9 mouse cellular contexts compared by ENCODE assay signal in the genomic region with DNA sequence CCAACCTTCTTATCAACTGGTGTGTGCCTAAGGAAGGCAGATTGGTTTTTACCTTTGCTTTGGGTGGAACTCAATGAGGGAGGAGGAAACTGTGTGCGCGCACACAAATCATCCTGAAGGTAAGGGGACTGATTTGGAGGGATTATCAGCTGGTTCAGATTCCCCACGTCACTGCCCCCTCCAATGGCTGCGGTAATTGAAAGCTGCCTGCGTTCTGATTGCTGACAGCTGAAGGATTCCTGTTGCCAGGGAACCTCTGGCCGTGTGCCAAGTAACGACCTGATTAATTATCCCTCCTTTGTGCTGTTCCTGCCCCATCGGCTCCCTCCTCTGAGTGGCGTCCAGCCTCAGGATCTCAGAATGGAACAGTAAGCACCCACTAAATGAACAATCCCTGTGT.
DNase-seq lines count a peak whose midpoint lies in the region; ATAC-seq and TF ChIP-seq lines count a peak whose summit lies in the region.
"Had no signal": no experiment of that assay in that cellular context is flagged by ENCODE, and none has a peak within 500 bp of the region (broad histone marks: within the 10 kb centered on the region; RNA-seq: fewer than 3 reads in every experiment).

No protein-coding gene starts in this region.

- H3K4me2 ChIP-seq in kidney, embryonic 16.5 days (replicated peaks; ENCODE audit: low read depth, low read length): no peak overlapping the region
- no peak overlapping the region for H3K4me2 ChIP-seq in hindbrain, embryonic 12.5 days (replicated peaks)

- peak; percentile 31; the same call in 1 of the 2 replicates for ATAC-seq in kidney, embryonic 16.5 days (ENCODE audit: low FRiP score, low TSS enrichment)
- ATAC-seq in hindbrain, embryonic 12.5 days (ENCODE audit: low FRiP score): peak; percentile 93

- no peaks in the 10 kb centered on the region for H3K36me3 ChIP-seq in kidney, embryonic 16.5 days (ENCODE audit: insufficient read depth, low read length)
- H3K36me3 ChIP-seq in kidney, adult 2 months (ENCODE audit: control insufficient read depth, insufficient read depth, low read length): no peaks in the 10 kb centered on the region
- no peaks in the 10 kb centered on the region for H3K36me3 ChIP-seq in embryonic facial prominence, embryonic 10.5 days (replicated peaks)
- H3K36me3 ChIP-seq in hindbrain, embryonic 12.5 days: no peaks in the 10 kb centered on the region

- TF ChIP-seq CTCF in kidney, adult 2 months (conservative IDR thresholded peaks at IDR 0.05; ENCODE audit: insufficient read depth, insufficient read length, low read depth, low read length): no peak
- TF ChIP-seq CTCF in lung, adult 2 months (IDR thresholded peaks at IDR 0.05; ENCODE audit: insufficient read depth, low read length): no peak

- H3K27me3 ChIP-seq in kidney, embryonic 16.5 days (ENCODE audit: insufficient read depth, low read length): no peaks in the 10 kb centered on the region
- no peaks in the 10 kb centered on the region for H3K27me3 ChIP-seq in kidney, adult 2 months (replicated peaks; ENCODE audit: control insufficient read depth, insufficient read depth, low read length)
- H3K27me3 ChIP-seq in embryonic facial prominence, embryonic 10.5 days (replicated peaks; ENCODE audit: low read depth, poor library complexity, severe bottlenecking): peaks cover 36% of the 10 kb centered on the region
- H3K27me3 ChIP-seq in hindbrain, embryonic 12.5 days: peaks cover 3% of the 10 kb centered on the region

- TF ChIP-seq POLR2A in kidney, adult 2 months (IDR thresholded peaks at IDR 0.05; ENCODE audit: low read depth, low read length): no peak
- no peak for TF ChIP-seq POLR2A in lung, adult 2 months (IDR thresholded peaks at IDR 0.05; ENCODE audit: borderline replicate concordance, extremely low read depth, low read depth, low read length)

- H3K9ac ChIP-seq in kidney, embryonic 16.5 days (replicated peaks; ENCODE audit: low read length): no peak overlapping the region
- H3K9ac ChIP-seq in hindbrain, embryonic 12.5 days: no peak overlapping the region

- no peak overlapping the region for H3K27ac ChIP-seq in kidney, embryonic 16.5 days (ENCODE audit: low read length)
- no peak overlapping the region for H3K27ac ChIP-seq in kidney, adult 2 months (ENCODE audit: insufficient read depth, low read depth, low read length)
- H3K27ac ChIP-seq in embryonic facial prominence, embryonic 10.5 days (replicated peaks): no peak overlapping the region
- H3K27ac ChIP-seq in hindbrain, embryonic 12.5 days: no peak overlapping the region

- no peak overlapping the region for H3K4me3 ChIP-seq in kidney, embryonic 16.5 days (ENCODE audit: low read length)
- H3K4me3 ChIP-seq in kidney, adult 2 months (ENCODE audit: insufficient read depth, low read depth, low read length): no peak overlapping the region
- H3K4me3 ChIP-seq in embryonic facial prominence, embryonic 10.5 days: no peak overlapping the region
- H3K4me3 ChIP-seq in hindbrain, embryonic 12.5 days: no peak overlapping the region
- H3K4me3 ChIP-seq in lung, adult 2 months (replicated peaks; ENCODE audit: extremely low read depth, low read depth, low read length): no peak overlapping the region
- H3K4me3 ChIP-seq: erythroblast, embryonic 14.5 days had no signal

- 21% methylated on average over 9 of the region's 9 CpGs for WGBS in kidney, embryonic 16.5 days
- 27% methylated on average over 9 of the region's 9 CpGs for WGBS in kidney, adult 2 months
- WGBS in embryonic facial prominence, embryonic 10.5 days: 14% methylated on average over 9 of the region's 9 CpGs
- 12% methylated on average over 9 of the region's 9 CpGs for WGBS in hindbrain, embryonic 12.5 days
- 22% methylated on average over 9 of the region's 9 CpGs for WGBS in lung, adult 2 months

- H3K9me3 ChIP-seq in kidney, embryonic 16.5 days (ENCODE audit: low read length): no peaks in the 10 kb centered on the region
- no peaks in the 10 kb centered on the region for H3K9me3 ChIP-seq in embryonic facial prominence, embryonic 10.5 days
- no peaks in the 10 kb centered on the region for H3K9me3 ChIP-seq in hindbrain, embryonic 12.5 days (replicated peaks)

- H3K4me1 ChIP-seq in kidney, embryonic 16.5 days (ENCODE audit: insufficient read depth, low read length): no peaks in the 10 kb centered on the region
- no peaks in the 10 kb centered on the region for H3K4me1 ChIP-seq in kidney, adult 2 months (ENCODE audit: control insufficient read depth, insufficient read depth, low read length)
- H3K4me1 ChIP-seq in embryonic facial prominence, embryonic 10.5 days: peaks cover 10% of the 10 kb centered on the region
- peaks cover 9% of the 10 kb centered on the region for H3K4me1 ChIP-seq in hindbrain, embryonic 12.5 days
- H3K4me1 ChIP-seq in lung, adult 2 months (ENCODE audit: control insufficient read depth, insufficient read depth, low read length): no peaks in the 10 kb centered on the region

- DNase-seq in kidney, adult 2 months: no peak
- DNase-seq in embryonic facial prominence, embryonic 10.5 days (ENCODE audit: low spot score): peak; percentile 81
- peak; percentile 12 for DNase-seq in lung, adult 2 months
- peak; percentile 65 for DNase-seq in retina, postnatal 7 days (ENCODE audit: low read depth, low spot score)
- DNase-seq in urinary bladder, postnatal 10 days (ENCODE audit: low spot score): no peak
- DNase-seq in urinary bladder, postnatal 25 days (ENCODE audit: low spot score): no peak

Comparison
In these comparisons a context has a peak if more than half of its experiments do, and no peak if none do; other contexts are left out.
1. DNase-seq: peak in embryonic facial prominence, embryonic 10.5 days (single experiment), lung, adult 2 months (single experiment) and retina, postnatal 7 days (single experiment); none in kidney, adult 2 months (single experiment), urinary bladder, postnatal 10 days (single experiment) and urinary bladder, postnatal 25 days (single experiment).